Mouse (Mus musculus) adrenal gland, adult 2 months (tissue): ENCODE measurements around the gene Dsel. TPM values are rescaled to one million over a fixed set of nuclear protein-coding genes. Genes with fewer than 3 reads are reported as not detected.
A peak's percentile ranks its signal among the peaks of the same experiment; 100 is the strongest.

Experiments
- DNase-seq: peaks from one replicate; pipeline ENCODE4 v3.0.0; 2021
- long read RNA-seq: library from polyadenylated mRNA; stranded (forward); transcript quantifications from one replicate; pipeline ENCODE4 v2.0.0, GENCODE M21; 2021
- polyA plus RNA-seq: library from polyadenylated mRNA; depleted of rRNA; stranded (reverse); fragments of >200 nt; gene quantifications from 2 replicates; pipeline ENCODE4 v1.2.3, GENCODE M21; 2012; rRNA removed
- total RNA-seq, 2 experiments: library from RNA; stranded (reverse); gene quantifications; 2 replicates each; pipeline ENCODE4 v1.2.3; 2021

Dsel gene
- total RNA-seq = 1 to 10 TPM; 6.9 to 9.0 TPM
- 5.7 and 6.2 TPM in 2 replicates for polyA plus RNA-seq
- long read RNA-seq = 0 reads

- DNase-seq = peak; percentile 97
Measured at GRCm38 (mm10) chr1:111864779-111865165, at the start of gene Dsel. Dsel (minus strand) TSS chr1:111864918.

- DNase-seq = no peak
Measured at GRCm38 (mm10) chr1:111911424-111911823, 46.7 kb upstream of the Dsel start.

GRCm38 (mm10) chr1:111883336-111883735, 18.6 kb upstream of the Dsel start:
- no peak for DNase-seq

GRCm38 (mm10) chr1:111875784-111876183, 11.1 kb upstream of the Dsel start:
- no peak for DNase-seq

GRCm38 (mm10) chr1:111873196-111873595, 8.5 kb upstream of the Dsel start:
- no peak for DNase-seq

- no peak for DNase-seq
Measured at GRCm38 (mm10) chr1:111865467-111865866, 749 bp upstream of the Dsel start.

- DNase-seq = peak; percentile 80
Measured at GRCm38 (mm10) chr1:111864063-111864778, 497 bp downstream of the Dsel start.

GRCm38 (mm10) chr1:111857852-111858251, 6.9 kb downstream of the Dsel start:
- DNase-seq = no peak

GRCm38 (mm10) chr1:111852439-111852838, 12.3 kb downstream of the Dsel start:
- no peak for DNase-seq

- DNase-seq = no peak
Measured at GRCm38 (mm10) chr1:111833583-111834225, 31.0 kb downstream of the Dsel start.
